Mouse (Mus musculus) embryonic facial prominence, embryonic 13.5 days (tissue): ENCODE measurements around the gene Olfr1246. TPM values are rescaled to one million over a fixed set of nuclear protein-coding genes. Genes with fewer than 3 reads are reported as not detected.
"Not testable (repeated sequence)": the region's sequence is repeated elsewhere in the genome, so short reads cannot be mapped to it uniquely, and the experiment has no call there.

Experiments
- ATAC-seq: fragments of 200-750 bp; cut with Nextera tagmentation; 2 replicates; pipeline ENCODE4 v1.8.0; 2017; ENCODE audit warnings: low read depth; ENCODE audit not compliant: insufficient number of reproducible peaks, insufficient read depth, low FRiP score, low TSS enrichment
- H3K27ac ChIP-seq: fragments of 300-500 bp; sonication (generic); 2 replicates; pipeline ENCODE4 v1.5.1; 2015; ENCODE audit warnings: moderate library complexity, mild to moderate bottlenecking, inconsistent platforms
- H3K27me3 ChIP-seq: fragments of 300-500 bp; sonication (generic); 2 replicates; pipeline ENCODE4 v1.6.1; 2015; ENCODE audit warnings: mild to moderate bottlenecking, inconsistent platforms
- H3K36me3 ChIP-seq: fragments of 300-500 bp; sonication (generic); 2 replicates; pipeline ENCODE4 v1.6.1; 2015; ENCODE audit warnings: mild to moderate bottlenecking, inconsistent platforms
- H3K4me1 ChIP-seq: fragments of 300-500 bp; sonication (generic); 2 replicates; pipeline ENCODE4 v1.6.1; 2015; ENCODE audit warnings: inconsistent platforms
- H3K4me2 ChIP-seq: fragments of 300-500 bp; sonication (generic); 2 replicates; pipeline ENCODE4 v1.6.1; 2015; ENCODE audit warnings: moderate library complexity, mild to moderate bottlenecking, inconsistent platforms
- H3K4me3 ChIP-seq: fragments of 300-500 bp; sonication (generic); 2 replicates; pipeline ENCODE4 v1.5.1; 2015; ENCODE audit warnings: mild to moderate bottlenecking, inconsistent platforms
- H3K9ac ChIP-seq: fragments of 300-500 bp; sonication (generic); 2 replicates; pipeline ENCODE4 v1.6.1; 2015; ENCODE audit warnings: mild to moderate bottlenecking, inconsistent platforms
- H3K9me3 ChIP-seq: fragments of 300-500 bp; sonication (generic); 2 replicates; pipeline ENCODE4 v1.6.1; 2016; ENCODE audit warnings: inconsistent platforms
- WGBS: fragments of 180-500 bp; shearing (Covaris S2); methylation state at CpG from one replicate; pipeline ENCODE4 v1.1.7; 2015; ENCODE audit warnings: mixed read lengths; 5-methylcytosine and 5-hydroxymethylcytosine counted together
- polyA plus RNA-seq: library from polyadenylated mRNA; unstranded; fragments of >200 nt; fragmentation: Nextera tagmentation; extraction: Ambion mirVana; gene quantifications from 2 replicates; pipeline ENCODE4 v1.2.1, GENCODE M21; 2015

Olfr1246 gene
- not detected in 2 replicates for polyA plus RNA-seq

- Histone ChIP-seq H3K36me3 (no peaks in the 10 kb centered on the region), H3K27me3 (no peaks in the 10 kb centered on the region), H3K4me2 (no peak within 1 kb of the TSS), H3K27ac (no peak within 1 kb of the TSS), H3K4me3 (no peak within 1 kb of the TSS), H3K9ac (no peak within 1 kb of the TSS), H3K9me3 (no peaks in the 10 kb centered on the region), H3K4me1 (no peaks in the 10 kb centered on the region)
- ATAC-seq, result no peak
- 73% methylated on average over 2 of the region's 2 CpGs for WGBS
Observed at GRCm38 (mm10) chr2:89593057-89593456, at the start of gene Olfr1246. Olfr1246 (minus strand) TSS chr2:89593157.

- Histone ChIP-seq H3K27ac (no peak within 1 kb of the TSS), H3K4me1 (no peaks in the 10 kb centered on the region), H3K9ac (no peak within 1 kb of the TSS), H3K9me3 (no peaks in the 10 kb centered on the region), H3K4me2 (no peak within 1 kb of the TSS), H3K27me3 (no peaks in the 10 kb centered on the region), H3K36me3 (no peaks in the 10 kb centered on the region), H3K4me3 (no peak within 1 kb of the TSS)
- 89% methylated on average over 2 of the region's 2 CpGs for WGBS
- no peak for ATAC-seq
Observed at GRCm38 (mm10) chr2:89634883-89635282, 41.9 kb upstream of the Olfr1246 start, which contains the start of gene Olfr1249. Olfr1249 (minus strand) TSS chr2:89634983.

GRCm38 (mm10) chr2:89618145-89618544 lies 25.2 kb upstream of the Olfr1246 start, which contains the start of gene Olfr1248:
Olfr1248 (minus strand) TSS chr2:89618245.
- ATAC-seq, H3K36me3 ChIP-seq, H3K4me2 ChIP-seq, H3K9ac ChIP-seq, H3K9me3 ChIP-seq, H3K4me3 ChIP-seq, H3K27ac ChIP-seq, H3K27me3 ChIP-seq, H3K4me1 ChIP-seq: not testable (repeated sequence)
- WGBS, result 85% methylated on average over 1 of the region's 1 CpGs

- Histone ChIP-seq H3K27me3 (no peaks in the 10 kb centered on the region), H3K9me3 (no peaks in the 10 kb centered on the region), H3K4me3 (no peak within 1 kb of the TSS), H3K4me2 (no peak within 1 kb of the TSS), H3K36me3 (no peaks in the 10 kb centered on the region), H3K4me1 (no peaks in the 10 kb centered on the region), H3K27ac (no peak within 1 kb of the TSS), H3K9ac (no peak within 1 kb of the TSS)
- 92% methylated on average over 2 of the region's 2 CpGs for WGBS
- no peak for ATAC-seq
Observed at GRCm38 (mm10) chr2:89614030-89614429, 21.1 kb upstream of the Olfr1246 start, which contains the start of gene Olfr1247. Olfr1247 (minus strand) TSS chr2:89614130.

GRCm38 (mm10) chr2:89578347-89578746 lies 14.6 kb downstream of the Olfr1246 start, which contains the start of gene Olfr1245:
Olfr1245 (minus strand) TSS chr2:89578447.
- 83% methylated on average over 1 of the region's 1 CpGs for WGBS
- ATAC-seq, result no peak
- Histone ChIP-seq H3K4me3 (no peak within 1 kb of the TSS), H3K9me3 (no peaks in the 10 kb centered on the region), H3K36me3 (no peaks in the 10 kb centered on the region), H3K4me1 (no peaks in the 10 kb centered on the region), H3K9ac (no peak within 1 kb of the TSS), H3K27me3 (no peaks in the 10 kb centered on the region), H3K27ac (no peak within 1 kb of the TSS), H3K4me2 (no peak within 1 kb of the TSS)

GRCm38 (mm10) chr2:89562706-89563105 lies 30.3 kb downstream of the Olfr1246 start:
- 57% methylated on average over 2 of the region's 2 CpGs for WGBS
- not testable (repeated sequence) for H3K9me3 ChIP-seq, H3K36me3 ChIP-seq, H3K27me3 ChIP-seq, H3K4me1 ChIP-seq, H3K9ac ChIP-seq, ATAC-seq, H3K27ac ChIP-seq, H3K4me2 ChIP-seq, H3K4me3 ChIP-seq

GRCm38 (mm10) chr2:89544516-89544915 lies 48.4 kb downstream of the Olfr1246 start:
- Histone ChIP-seq H3K9ac (no peak overlapping the region), H3K4me2 (no peak overlapping the region), H3K9me3 (no peaks in the 10 kb centered on the region), H3K4me3 (no peak overlapping the region), H3K27me3 (no peaks in the 10 kb centered on the region), H3K27ac (no peak overlapping the region), H3K36me3 (no peaks in the 10 kb centered on the region), H3K4me1 (no peaks in the 10 kb centered on the region)
- WGBS, result 41% methylated on average over 2 of the region's 2 CpGs
- no peak for ATAC-seq

GRCm38 (mm10) chr2:89539923-89540322 lies 53.0 kb downstream of the Olfr1246 start:
- ATAC-seq, result no peak
- no peak overlapping the region for H3K4me3 ChIP-seq
- no peaks in the 10 kb centered on the region for H3K36me3 ChIP-seq
- H3K27ac ChIP-seq, result no peak overlapping the region
- H3K9ac ChIP-seq, result no peak overlapping the region
- no peak overlapping the region for H3K4me2 ChIP-seq
- no peaks in the 10 kb centered on the region for H3K4me1 ChIP-seq
- H3K27me3 ChIP-seq, result no peaks in the 10 kb centered on the region
- 69% methylated on average over 1 of the region's 1 CpGs for WGBS
- no peaks in the 10 kb centered on the region for H3K9me3 ChIP-seq

Other genes starting within 250 kb of the Olfr1246 start
- not detected in 2 replicates for gene Olfr1234, start 228.3 kb downstream of the Olfr1246 start, polyA plus RNA-seq
- gene Olfr1238, start 183.5 kb downstream of the Olfr1246 start, polyA plus RNA-seq, result not detected in 2 replicates
- not detected in 2 replicates for gene Olfr1239, start 172.8 kb downstream of the Olfr1246 start, polyA plus RNA-seq
- gene Olfr1240, start 150.2 kb downstream of the Olfr1246 start, polyA plus RNA-seq, result not detected in 2 replicates
- gene Olfr1241, start 106.0 kb downstream of the Olfr1246 start, polyA plus RNA-seq, result not detected in 2 replicates
- not detected in 2 replicates for gene Olfr1242, start 94.8 kb downstream of the Olfr1246 start, polyA plus RNA-seq
- gene Olfr1243, start 61.7 kb downstream of the Olfr1246 start, polyA plus RNA-seq, result not detected in 2 replicates
- gene Olfr1245, start 14.7 kb downstream of the Olfr1246 start, polyA plus RNA-seq, result not detected in 2 replicates
- gene Olfr1247, start 21.0 kb upstream of the Olfr1246 start, polyA plus RNA-seq, result not detected in 2 replicates
- not detected in 2 replicates for gene Olfr1248, start 25.1 kb upstream of the Olfr1246 start, polyA plus RNA-seq
- gene Olfr1249, start 41.8 kb upstream of the Olfr1246 start, polyA plus RNA-seq, result not detected in 2 replicates
- gene Olfr1250, start 68.3 kb upstream of the Olfr1246 start, polyA plus RNA-seq, result not detected in 2 replicates
- gene Olfr1251, start 78.8 kb upstream of the Olfr1246 start, polyA plus RNA-seq, result not detected in 2 replicates
- not detected in 2 replicates for gene Olfr1252, start 131.9 kb upstream of the Olfr1246 start, polyA plus RNA-seq
- gene Olfr1253, start 163.9 kb upstream of the Olfr1246 start, polyA plus RNA-seq, result not detected in 2 replicates
- gene Olfr1254, start 200.5 kb upstream of the Olfr1246 start, polyA plus RNA-seq, result not detected in 2 replicates
- gene Olfr1255, start 218.9 kb upstream of the Olfr1246 start, polyA plus RNA-seq, result not detected in 2 replicates
- not detected in 2 replicates for gene Olfr1256, start 248.4 kb upstream of the Olfr1246 start, polyA plus RNA-seq